Mouse (Mus musculus): ENCODE data around the gene Kmt5b.

GRCm38 (mm10) chr19:3768697-3769383 lies 1.6 kb downstream of the Kmt5b start:
- TF ChIP-seq GATA1 (IDR thresholded peaks at IDR 0.05; ENCODE audit: borderline replicate concordance, low read length) (no peak), FLI1 (IDR thresholded peaks at IDR 0.05; ENCODE audit: low read length) (no peak)
